In the genomic region with DNA sequence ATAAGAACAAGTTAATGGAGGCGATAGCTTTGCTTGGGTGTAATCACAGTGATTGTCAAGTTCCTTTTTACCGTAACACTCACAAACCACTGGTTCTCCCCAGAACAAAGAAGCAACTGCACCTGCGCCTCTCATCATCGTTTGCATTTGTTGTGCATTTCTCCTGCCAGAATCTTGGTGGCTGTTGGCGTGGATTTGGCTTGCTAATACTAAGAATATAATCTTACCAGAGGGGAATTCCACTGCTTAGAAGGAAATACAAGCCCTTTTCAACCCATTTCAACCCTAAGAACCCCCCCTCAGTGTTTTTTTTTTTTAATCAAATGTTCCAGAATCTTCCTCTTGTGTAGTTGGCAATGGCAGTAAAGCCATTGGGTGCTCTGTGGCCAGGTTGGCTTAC, we compare ENCODE assay signal across 23 mouse cellular contexts.
A peak's percentile ranks its signal among the peaks of the same experiment; 100 is the strongest.
DNase-seq lines count a peak whose midpoint lies in the region; ATAC-seq lines count a peak whose summit lies in the region.
"Had no signal": no experiment of that assay in that cellular context is flagged by ENCODE, and none has a peak within 500 bp of the region (broad histone marks: within the 10 kb centered on the region; RNA-seq: fewer than 3 reads in every experiment).

No protein-coding gene starts in this region.

- peak; percentile 52 for DNase-seq in A20 (ENCODE audit: low read depth, low spot score)
- DNase-seq in CD4-positive, CD25-positive, alpha-beta regulatory T cell, adult 2 months (ENCODE audit: low read depth, low spot score), result peak; percentile 11
- no peak for DNase-seq in ovary, postnatal 14 days (ENCODE audit: low spot score)
- no peak for DNase-seq in urinary bladder, postnatal 4 days (ENCODE audit: low spot score in 2 of 2)
- no peak for DNase-seq in yolk sac, embryonic 10.5 days (ENCODE audit: low spot score)
- DNase-seq: adrenal gland, adult 2 months; adrenal gland, postnatal 14 days; cerebellum, adult 18-20 months; cerebellum, adult 9-10 months; cerebellum, postnatal 14 days; gastrocnemius, postnatal 10 days; gastrocnemius, postnatal 36 days; heart, adult 2 months; heart, postnatal 14 days; heart, postnatal 4 days; kidney, adult 11 months had no signal

- ATAC-seq in activated CD4-positive, CD25-positive, alpha-beta regulatory T cell, adult 4 months, result peak; percentile 20
- peak; percentile 23 for ATAC-seq in inflammation-experienced regulatory T-cells, adult 6 months
- ATAC-seq: forebrain, embryonic 13.5 days; forebrain, embryonic 16.5 days; hindbrain, postnatal 0 days; intestine, embryonic 15.5 days; Patski had no signal

Comparison
In these comparisons a context has a peak if more than half of its experiments do, and no peak if none do; other contexts are left out.
1. DNase-seq: peak in A20 (single experiment) and CD4-positive, CD25-positive, alpha-beta regulatory T cell, adult 2 months (single experiment); none in ovary, postnatal 14 days (single experiment), urinary bladder, postnatal 4 days (0 of 2) and yolk sac, embryonic 10.5 days (single experiment).